Comparison of ENCODE assay signal across 12 mouse cellular contexts in the genomic region with DNA sequence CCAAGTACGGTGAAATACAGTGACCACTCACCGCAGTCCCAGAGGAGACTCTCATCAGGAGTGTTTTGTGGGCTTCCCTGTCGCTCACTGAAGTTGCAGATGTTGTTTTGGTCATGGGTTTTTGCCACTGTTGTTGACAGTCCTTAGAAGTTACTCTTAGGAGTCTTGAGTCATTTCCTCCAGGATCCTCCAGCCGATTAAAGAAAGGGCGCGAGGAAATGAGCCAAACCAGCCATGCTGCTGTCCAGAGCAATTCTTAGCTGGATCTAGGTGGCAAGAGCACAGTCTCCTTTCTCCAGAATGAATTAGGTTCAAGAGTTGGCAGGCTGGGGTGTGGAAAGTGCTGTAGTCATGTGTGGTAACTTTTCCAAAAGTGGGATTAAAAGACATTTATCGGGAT. TPM values are rescaled to one million over a fixed set of nuclear protein-coding genes. Genes with fewer than 3 reads are reported as not detected.
A peak's percentile ranks its signal among the peaks of the same experiment; 100 is the strongest.
DNase-seq lines count a peak whose midpoint lies in the region; ATAC-seq and TF ChIP-seq lines count a peak whose summit lies in the region.
"Had no signal": no experiment of that assay in that cellular context is flagged by ENCODE, and none has a peak within 500 bp of the region (broad histone marks: within the 10 kb centered on the region; RNA-seq: fewer than 3 reads in every experiment).

No protein-coding gene starts in this region.

- intact Hi-C loops in heart, postnatal 10 days (cut with DNase I): loop anchor here (5.0 kb wide), 2 partner anchors 201 to 366 kb away; no protein-coding TSS in a partner anchor

- 0 out of 2 replicates have a peak overlapping the region, but pooled peaks have one; percentile 69 for H3K4me3 ChIP-seq in intestine, embryonic 14.5 days (ENCODE audit: low read depth, low read length)
- H3K4me3 ChIP-seq in intestine, postnatal 0 days (ENCODE audit: low read depth, low read length): no peak overlapping the region
- peak overlapping the region; percentile 68 for H3K4me3 ChIP-seq in liver, embryonic 13.5 days (replicated peaks)
- H3K4me3 ChIP-seq in midbrain, embryonic 14.5 days (replicated peaks; ENCODE audit: low read depth, low read length): no peak overlapping the region
- H3K4me3 ChIP-seq: embryonic facial prominence, embryonic 13.5 days had no signal

- H3K4me1 ChIP-seq in intestine, embryonic 14.5 days (replicated peaks; ENCODE audit: control insufficient read depth, insufficient read depth, low read length): peaks cover 8% of the 10 kb centered on the region
- no peaks in the 10 kb centered on the region for H3K4me1 ChIP-seq in intestine, postnatal 0 days (replicated peaks; ENCODE audit: control insufficient read depth, insufficient read depth, low read length)
- H3K4me1 ChIP-seq in liver, embryonic 13.5 days (replicated peaks): peaks cover 86% of the 10 kb centered on the region
- peaks cover 6% of the 10 kb centered on the region for H3K4me1 ChIP-seq in midbrain, embryonic 14.5 days (ENCODE audit: control insufficient read depth, insufficient read depth, low read length)

- H3K27ac ChIP-seq in intestine, embryonic 14.5 days (ENCODE audit: low read depth): no peak overlapping the region
- no peak overlapping the region for H3K27ac ChIP-seq in intestine, postnatal 0 days (ENCODE audit: low read depth, low read length)
- 0 out of 2 replicates have a peak overlapping the region, but pooled peaks have one; percentile 41 for H3K27ac ChIP-seq in liver, embryonic 13.5 days
- H3K27ac ChIP-seq in midbrain, embryonic 14.5 days (replicated peaks; ENCODE audit: low read depth, low read length): no peak overlapping the region
- H3K27ac ChIP-seq: embryonic facial prominence, embryonic 13.5 days had no signal

- DNase-seq in intestine, embryonic 14.5 days (ENCODE audit: low spot score): no peak
- peak; percentile 25 to 27 for DNase-seq in heart, postnatal 10 days
- no peak for DNase-seq in liver, embryonic 13.5 days
- no peak for DNase-seq in midbrain, embryonic 14.5 days
- DNase-seq in adrenal gland, postnatal 10 days: no peak
- DNase-seq in urinary bladder, postnatal 36 days (ENCODE audit: low spot score in 2 of 2): no peak
- no peak for DNase-seq in left cerebral cortex, adult 11 months (ENCODE audit: low spot score)
- DNase-seq: cerebellum, adult 11 months had no signal

- no peak for TF ChIP-seq CTCF in intestine, postnatal 0 days (IDR thresholded peaks at IDR 0.05; ENCODE audit: low read depth)

- H3K27me3 ChIP-seq in intestine, embryonic 14.5 days (replicated peaks; ENCODE audit: control insufficient read depth, insufficient read depth, low read length): no peaks in the 10 kb centered on the region
- H3K27me3 ChIP-seq in intestine, postnatal 0 days (replicated peaks; ENCODE audit: control insufficient read depth, insufficient read depth, low read length): peaks cover 25% of the 10 kb centered on the region; the same call in 1 of the 2 replicates
- peaks cover 26% of the 10 kb centered on the region; the same call in 1 of the 2 replicates for H3K27me3 ChIP-seq in liver, embryonic 13.5 days
- no peaks in the 10 kb centered on the region for H3K27me3 ChIP-seq in midbrain, embryonic 14.5 days (ENCODE audit: control insufficient read depth, insufficient read depth, low read length)

- H3K36me3 ChIP-seq in intestine, embryonic 14.5 days (ENCODE audit: control insufficient read depth, insufficient read depth, low read length): no peaks in the 10 kb centered on the region
- H3K36me3 ChIP-seq in intestine, postnatal 0 days (ENCODE audit: control insufficient read depth, insufficient read depth): no peaks in the 10 kb centered on the region
- H3K36me3 ChIP-seq in liver, embryonic 13.5 days: no peaks in the 10 kb centered on the region
- H3K36me3 ChIP-seq in midbrain, embryonic 14.5 days (ENCODE audit: control insufficient read depth, insufficient read depth, low read length): no peaks in the 10 kb centered on the region
- H3K36me3 ChIP-seq: embryonic facial prominence, embryonic 13.5 days had no signal

- no peak overlapping the region for H3K9ac ChIP-seq in intestine, embryonic 14.5 days (ENCODE audit: low read length)
- no peak overlapping the region for H3K9ac ChIP-seq in intestine, postnatal 0 days (ENCODE audit: low read depth, low read length)
- H3K9ac ChIP-seq in liver, embryonic 13.5 days: peak overlapping the region; percentile 49
- H3K9ac ChIP-seq in midbrain, embryonic 14.5 days (replicated peaks; ENCODE audit: low read length): no peak overlapping the region
- H3K9ac ChIP-seq: embryonic facial prominence, embryonic 13.5 days had no signal

- H3K4me2 ChIP-seq in intestine, embryonic 14.5 days (ENCODE audit: low read length): peak overlapping the region; percentile 100
- H3K4me2 ChIP-seq in intestine, postnatal 0 days (replicated peaks; ENCODE audit: low read depth): no peak overlapping the region
- H3K4me2 ChIP-seq in liver, embryonic 13.5 days: peak overlapping the region; percentile 94
- peak overlapping the region; percentile 97 for H3K4me2 ChIP-seq in midbrain, embryonic 14.5 days (ENCODE audit: low read length)

- no peaks in the 10 kb centered on the region for H3K9me3 ChIP-seq in intestine, embryonic 14.5 days (ENCODE audit: control insufficient read depth, low read length)
- no peaks in the 10 kb centered on the region for H3K9me3 ChIP-seq in intestine, postnatal 0 days (ENCODE audit: control insufficient read depth)
- no peaks in the 10 kb centered on the region for H3K9me3 ChIP-seq in liver, embryonic 13.5 days (replicated peaks)
- H3K9me3 ChIP-seq in midbrain, embryonic 14.5 days (ENCODE audit: control insufficient read depth, low read length): no peaks in the 10 kb centered on the region
- H3K9me3 ChIP-seq: embryonic facial prominence, embryonic 13.5 days had no signal

- 75% methylated on average over 7 of the region's 7 CpGs for WGBS in intestine, embryonic 14.5 days
- 68% methylated on average over 7 of the region's 7 CpGs for WGBS in intestine, postnatal 0 days
- 13% methylated on average over 7 of the region's 7 CpGs for WGBS in liver, embryonic 13.5 days (ENCODE audit: insufficient replicate concordance)
- WGBS in midbrain, embryonic 14.5 days: 84% methylated on average over 7 of the region's 7 CpGs

- ATAC-seq in intestine, embryonic 14.5 days (replicated peaks; ENCODE audit: low FRiP score, low TSS enrichment, low read depth): no peak
- ATAC-seq in intestine, postnatal 0 days: no peak
- no peak for ATAC-seq in liver, embryonic 13.5 days (ENCODE audit: low read depth)
- no peak for ATAC-seq in midbrain, embryonic 14.5 days (ENCODE audit: low FRiP score, low TSS enrichment)
- ATAC-seq: activated CD4-positive, CD25-positive, alpha-beta regulatory T cell, adult 4 months; inflammation-experienced regulatory T-cells, adult 6 months had no signal

RNA-seq across cellular contexts. Expression of a gene that starts 3.4 kb away (rescaled TPM):
- polyA plus RNA-seq in intestine, embryonic 14.5 days (2014; fragmentation: Nextera tagmentation; extraction: Ambion mirVana): 42.8 and 44.8 TPM in 2 replicates
- 6.8 and 7.2 TPM in 2 replicates for polyA plus RNA-seq in intestine, postnatal 0 days (2015; fragmentation: Nextera tagmentation; extraction: Ambion mirVana)
- total RNA-seq in heart, postnatal 10 days (2021): 10 to 100 TPM in 1 of 2 experiments, 1 to 10 TPM in 1; 8.1 to 11.3 TPM
- polyA plus RNA-seq in liver, embryonic 13.5 days (2015; fragmentation: Nextera tagmentation; extraction: Ambion mirVana): 13.5 and 18.0 TPM in 2 replicates
- polyA plus RNA-seq in midbrain, embryonic 14.5 days (2014; fragmentation: Nextera tagmentation; extraction: Ambion mirVana): 34.3 and 41.1 TPM in 2 replicates
- 10 to 100 TPM in 1 of 2 experiments, 1 to 10 TPM in 1; 9.3 to 14.1 TPM for total RNA-seq in adrenal gland, postnatal 10 days (2021)

Comparison
In these comparisons a context has a peak if more than half of its experiments do, and no peak if none do; other contexts are left out.
1. H3K4me3 ChIP-seq: peak in intestine, embryonic 14.5 days (single experiment) and liver, embryonic 13.5 days (single experiment); none in intestine, postnatal 0 days (single experiment) and midbrain, embryonic 14.5 days (single experiment).
2. DNase-seq: peak in heart, postnatal 10 days (2 of 2); none in intestine, embryonic 14.5 days (single experiment), liver, embryonic 13.5 days (single experiment), midbrain, embryonic 14.5 days (single experiment), adrenal gland, postnatal 10 days (single experiment), urinary bladder, postnatal 36 days (0 of 2) and left cerebral cortex, adult 11 months (single experiment).